Mouse (Mus musculus) MEL (cell line): ENCODE data around the gene Mxra7. TPM values are rescaled to one million over a fixed set of nuclear protein-coding genes. Genes with fewer than 3 reads are reported as not detected.

Source experiments
- DNase-seq: peaks from one replicate; pipeline ENCODE4 v3.0.0; 2011; ENCODE audit warnings: low read depth, low spot score
- H3K27ac ChIP-seq: 2 replicates; pipeline ENCODE4 v1.5.1; 2012; ENCODE audit warnings: low read depth, mild to moderate bottlenecking, control low read depth, low read length, moderate library complexity; ENCODE audit not compliant: control insufficient read depth
- H3K27me3 ChIP-seq, 2 experiments: fragments of 150-350 bp in 1 of 2; sonication (generic) in 1 of 2; 2 replicates each; pipeline ENCODE4 v1.6.1; 2012; ENCODE audit warnings: low read length in 2 of 2, mild to moderate bottlenecking in 2 of 2, improper control_type of control experiment in 1 of 2, moderate library complexity in 1 of 2; ENCODE audit not compliant: insufficient read depth in 2 of 2, control insufficient read depth in 1 of 2
- H3K36me3 ChIP-seq, 2 experiments: 2 replicates each; pipeline ENCODE4 v1.6.1; 2012 to 2014; ENCODE audit warnings: low read length in 2 of 2, improper control_type of control experiment in 1 of 2, inconsistent platforms in 1 of 2, mild to moderate bottlenecking in 1 of 2; ENCODE audit not compliant: insufficient read depth in 2 of 2, control insufficient read depth in 1 of 2
- H3K4me1 ChIP-seq, 2 experiments: fragments of 150-350 bp in 1 of 2; sonication (generic) in 1 of 2; 2 replicates each; pipeline ENCODE4 v1.6.1; 2012; ENCODE audit warnings: low read length in 2 of 2, improper control_type of control experiment in 1 of 2, mild to moderate bottlenecking in 1 of 2; ENCODE audit not compliant: insufficient read depth in 2 of 2, control insufficient read depth in 1 of 2
- H3K4me3 ChIP-seq, 2 experiments: fragments of 150-350 bp in 1 of 2; sonication (generic) in 1 of 2; 2 replicates each; pipeline ENCODE4 v1.5.1; 2012; ENCODE audit warnings: low read depth in 2 of 2, low read length in 2 of 2, mild to moderate bottlenecking in 2 of 2, moderate library complexity in 2 of 2, control low read depth in 1 of 2, improper control_type of control experiment in 1 of 2; ENCODE audit not compliant: control insufficient read depth in 1 of 2, insufficient read depth in 1 of 2
- H3K79me2 ChIP-seq: 2 replicates; pipeline ENCODE4 v1.6.1; 2012; ENCODE audit warnings: mild to moderate bottlenecking, low read length, moderate library complexity; ENCODE audit not compliant: control insufficient read depth, poor library complexity, insufficient read depth
- H3K9ac ChIP-seq: 2 replicates; pipeline ENCODE4 v1.6.1; 2012; ENCODE audit warnings: low read depth, mild to moderate bottlenecking, control low read depth, low read length, moderate library complexity; ENCODE audit not compliant: control insufficient read depth, poor library complexity, severe bottlenecking
- H3K9me3 ChIP-seq: fragments of 150-350 bp; sonication (generic); replicated peaks from 2 replicates; pipeline ENCODE4 v1.6.1; 2012; ENCODE audit warnings: mild to moderate bottlenecking, low read length, improper control_type of control experiment, moderate library complexity; ENCODE audit not compliant: insufficient read depth
- EP300 ChIP-seq, 2 experiments: IDR thresholded peaks; 2 replicates each; pipeline ENCODE4 v1.6.1; 2011; ENCODE audit warnings: improper control_type of control experiment in 2 of 2, low read length in 2 of 2, low read depth in 1 of 2, mild to moderate bottlenecking in 1 of 2
- GABPA ChIP-seq: IDR thresholded peaks from 2 replicates; pipeline ENCODE4 v1.6.1; 2012; ENCODE audit warnings: low read depth, mild to moderate bottlenecking, inconsistent platforms, low read length, improper control_type of control experiment, moderate library complexity
- KAT2A ChIP-seq: conservative IDR thresholded peaks from 2 replicates; pipeline ENCODE4 v1.6.1; 2012; ENCODE audit warnings: low read depth, low read length, improper control_type of control experiment, inconsistent platforms
- MAZ ChIP-seq: IDR thresholded peaks from 2 replicates; pipeline ENCODE4 v1.6.1; 2012; ENCODE audit warnings: low read depth, mild to moderate bottlenecking, inconsistent platforms, low read length, improper control_type of control experiment
- MEF2A ChIP-seq: IDR thresholded peaks from 2 replicates; pipeline ENCODE4 v1.6.1; 2014; ENCODE audit warnings: low read depth, mild to moderate bottlenecking, inconsistent platforms, low read length, improper control_type of control experiment; ENCODE audit not compliant: poor library complexity, insufficient replicate concordance, severe bottlenecking; ENCODE audit errors: extremely low read depth
- MYC ChIP-seq: IDR thresholded peaks from 2 replicates; pipeline ENCODE4 v1.6.1; 2011; ENCODE audit warnings: low read depth, mild to moderate bottlenecking, low read length, improper control_type of control experiment, moderate library complexity
- NELFE ChIP-seq: IDR thresholded peaks from 2 replicates; pipeline ENCODE4 v1.6.1; 2011; ENCODE audit warnings: low read depth, low read length, improper control_type of control experiment
- NRF1 ChIP-seq: IDR thresholded peaks from 2 replicates; pipeline ENCODE4 v1.6.1; 2014; ENCODE audit warnings: low read depth, mild to moderate bottlenecking, inconsistent platforms, low read length, improper control_type of control experiment, moderate library complexity; ENCODE audit not compliant: poor library complexity, insufficient read depth, severe bottlenecking
- POLR2AphosphoS5 ChIP-seq: IDR thresholded peaks from 2 replicates; pipeline ENCODE4 v1.6.1; 2012; ENCODE audit warnings: low read depth, borderline replicate concordance, mild to moderate bottlenecking, inconsistent platforms, low read length, moderate library complexity, mixed read lengths
- RCOR1 ChIP-seq: IDR thresholded peaks from 2 replicates; pipeline ENCODE4 v1.6.1; 2012; ENCODE audit warnings: low read depth, mild to moderate bottlenecking, inconsistent platforms, low read length, improper control_type of control experiment
- UBTF ChIP-seq: IDR thresholded peaks from 2 replicates; pipeline ENCODE4 v1.6.1; 2012; ENCODE audit warnings: low read depth, mild to moderate bottlenecking, inconsistent platforms, low read length, improper control_type of control experiment, moderate library complexity, borderline replicate concordance; ENCODE audit not compliant: insufficient read depth
- ZMIZ1 ChIP-seq: IDR thresholded peaks from 2 replicates; pipeline ENCODE4 v1.6.1; 2012; ENCODE audit warnings: low read depth, mild to moderate bottlenecking, inconsistent platforms, low read length, improper control_type of control experiment, moderate library complexity
- polyA plus RNA-seq, 2 experiments: library from polyadenylated mRNA; stranded (reverse) in 1 of 2; unstranded in 1 of 2; fragments of >175 nt in 1 of 2; fragments of >200 nt in 1 of 2; gene quantifications; 2 replicates each; pipeline versions ENCODE4 v1.2.1 to v1.2.4; 2012; ENCODE audit warnings: low replicate concordance in 2 of 2, low read depth in 1 of 2; ENCODE audit not compliant: insufficient read length in 2 of 2, insufficient read depth in 1 of 2, missing spikeins in 1 of 2
- total RNA-seq: library from RNA; depleted of rRNA; stranded (reverse); fragments of 300-350 nt; gene quantifications from 2 replicates; pipeline ENCODE4 v1.2.3, GENCODE M21; 2012

Gene Mxra7
- total and polyA plus RNA-seq, 3 experiments: 2.7 to 9.3 TPM; not detected in 1

GRCm38 (mm10) chr11:116807526-116807925 is 20.3 kb downstream of the Mxra7 start:
- Histone ChIP-seq H3K4me1 (no peaks in the 10 kb centered on the region), H3K27me3 (no peaks in the 10 kb centered on the region), H3K27ac (no peak overlapping the region), H3K9ac (no peak overlapping the region), H3K79me2 (no peaks in the 10 kb centered on the region), H3K9me3 (no peaks in the 10 kb centered on the region)
- no peak for DNase-seq
- TF ChIP-seq POLR2AphosphoS5: no peak
- no peak for TF ChIP-seq GABPA
- TF ChIP-seq, all 39 proteins: peak for 0
- no peaks in the 10 kb centered on the region for H3K36me3 ChIP-seq
- no peak overlapping the region for H3K4me3 ChIP-seq

- no peak for TF ChIP-seq NELFE
- TF ChIP-seq MAZ: no peak
- no peak for TF ChIP-seq ZMIZ1
- TF ChIP-seq, all 39 proteins: peak for 0
- Histone ChIP-seq H3K79me2 (no peaks in the 10 kb centered on the region), H3K27me3 (no peaks in the 10 kb centered on the region), H3K9me3 (no peaks in the 10 kb centered on the region), H3K9ac (no peak overlapping the region), H3K4me3 (no peak overlapping the region), H3K4me1 (no peaks in the 10 kb centered on the region), H3K27ac (no peak overlapping the region), H3K36me3 (no peaks in the 10 kb centered on the region)
- DNase-seq: no peak
Observed at GRCm38 (mm10) chr11:116807116-116807515, 20.7 kb downstream of the Mxra7 start.

- no peaks in the 10 kb centered on the region for H3K27me3 ChIP-seq
- no peak overlapping the region for H3K9ac ChIP-seq
- H3K4me1 ChIP-seq: no peaks in the 10 kb centered on the region
- TF ChIP-seq EP300 (IDR thresholded peaks at IDR 0.05; ENCODE audit: low read depth in 1 of 2, low read length in 2 of 2): no peak
- TF ChIP-seq RCOR1: no peak
- no peak for TF ChIP-seq MYC
- no peak for TF ChIP-seq UBTF
- no peak for TF ChIP-seq KAT2A
- no peak for TF ChIP-seq NRF1
- no peak for TF ChIP-seq MEF2A
- no peaks in the 10 kb centered on the region for H3K79me2 ChIP-seq
- H3K4me3 ChIP-seq: no peak overlapping the region
- no peaks in the 10 kb centered on the region for H3K36me3 ChIP-seq
- H3K27ac ChIP-seq: no peak overlapping the region
- DNase-seq: no peak
- no peaks in the 10 kb centered on the region for H3K9me3 ChIP-seq
Observed at GRCm38 (mm10) chr11:116806136-116807071, 21.4 kb downstream of the Mxra7 start.
